9 mouse cellular contexts compared by ENCODE assay signal in genomic region chr2:163531917-163532316, GRCm38 (mm10). TPM values are rescaled to one million over a fixed set of nuclear protein-coding genes. Genes with fewer than 3 reads are reported as not detected.
DNase-seq lines count a peak whose midpoint lies in the region; ATAC-seq and TF ChIP-seq lines count a peak whose summit lies in the region.
"Had no signal": no experiment of that assay in that cellular context is flagged by ENCODE, and none has a peak within 500 bp of the region (broad histone marks: within the 10 kb centered on the region; RNA-seq: fewer than 3 reads in every experiment).

No protein-coding gene starts in this region.

- no peak overlapping the region for H3K9ac ChIP-seq in embryonic facial prominence, embryonic 14.5 days (ENCODE audit: low read depth, low read length)
- H3K9ac ChIP-seq in midbrain, postnatal 0 days (replicated peaks; ENCODE audit: low read length, poor library complexity, severe bottlenecking): no peak overlapping the region

- no peak overlapping the region for H3K27ac ChIP-seq in embryonic facial prominence, embryonic 14.5 days (replicated peaks; ENCODE audit: low read depth, low read length)
- no peak overlapping the region for H3K27ac ChIP-seq in midbrain, postnatal 0 days (ENCODE audit: low read depth, low read length)

- DNase-seq in CD4-positive, CD25-positive, alpha-beta regulatory T cell, adult 2 months (ENCODE audit: low read depth, low spot score): peak; percentile 77
- DNase-seq in adrenal gland, postnatal 4 days (ENCODE audit: low spot score in 2 of 2): peak; percentile 53 to 72
- DNase-seq in embryonic facial prominence, embryonic 14.5 days (ENCODE audit: low spot score): peak; percentile 62
- peak; percentile 89 for DNase-seq in heart, postnatal 4 days
- peak; percentile 66 to 71 for DNase-seq in layer of hippocampus, postnatal 36 days
- DNase-seq in midbrain, postnatal 0 days (ENCODE audit: low spot score): peak; percentile 81
- DNase-seq in spleen, postnatal 36 days (ENCODE audit: low spot score in 2 of 2): peak; percentile 55 to 65

- ATAC-seq in CD4-positive, CD25-positive, alpha-beta regulatory T cell, adult 4 months: no peak
- ATAC-seq in embryonic facial prominence, embryonic 14.5 days (ENCODE audit: low read depth): no peak
- no peak for ATAC-seq in midbrain, postnatal 0 days (ENCODE audit: low FRiP score)

- TF ChIP-seq CTCF in midbrain, postnatal 0 days (IDR thresholded peaks at IDR 0.05): peak; percentile 88

- no peak overlapping the region for H3K4me2 ChIP-seq in embryonic facial prominence, embryonic 14.5 days (ENCODE audit: low read depth, low read length)
- H3K4me2 ChIP-seq in midbrain, postnatal 0 days (ENCODE audit: low read depth, low read length, poor library complexity, severe bottlenecking): no peak overlapping the region

- no peaks in the 10 kb centered on the region for H3K4me1 ChIP-seq in embryonic facial prominence, embryonic 14.5 days (ENCODE audit: control insufficient read depth, insufficient read depth, low read length)
- no peaks in the 10 kb centered on the region for H3K4me1 ChIP-seq in midbrain, postnatal 0 days (ENCODE audit: insufficient read depth, low read length)

- H3K27me3 ChIP-seq in embryonic facial prominence, embryonic 14.5 days (replicated peaks; ENCODE audit: control insufficient read depth, insufficient read depth, low read length): no peaks in the 10 kb centered on the region; the same call in 1 of the 2 replicates
- H3K27me3 ChIP-seq in midbrain, postnatal 0 days (ENCODE audit: insufficient read depth, low read length): no peaks in the 10 kb centered on the region

- no peaks in the 10 kb centered on the region for H3K9me3 ChIP-seq in embryonic facial prominence, embryonic 14.5 days (ENCODE audit: control insufficient read depth, low read length)
- no peaks in the 10 kb centered on the region for H3K9me3 ChIP-seq in midbrain, postnatal 0 days (ENCODE audit: low read length)

- 11% methylated on average over 9 of the region's 9 CpGs for WGBS in embryonic facial prominence, embryonic 14.5 days
- 15% methylated on average over 9 of the region's 9 CpGs for WGBS in midbrain, postnatal 0 days

- no peak overlapping the region for H3K4me3 ChIP-seq in embryonic facial prominence, embryonic 14.5 days (ENCODE audit: low read depth, low read length)
- H3K4me3 ChIP-seq in midbrain, postnatal 0 days (ENCODE audit: low read depth, low read length): no peak overlapping the region
- H3K4me3 ChIP-seq: megakaryocyte, embryonic 14.5 days had no signal

- H3K36me3 ChIP-seq in embryonic facial prominence, embryonic 14.5 days (ENCODE audit: control insufficient read depth, insufficient read depth, low read length): no peaks in the 10 kb centered on the region
- no peaks in the 10 kb centered on the region for H3K36me3 ChIP-seq in midbrain, postnatal 0 days (ENCODE audit: insufficient read depth, low read length)

RNA-seq across cellular contexts. Expression of gene Hnf4a, which starts 25.3 kb away (rescaled TPM):
- not detected for polyA plus RNA-seq in CD4-positive, CD25-positive, alpha-beta regulatory T cell, adult 4 months (2017; shearing (Covaris generic))
- 10 to 100 TPM; 14.7 to 18.9 TPM for total RNA-seq in adrenal gland, postnatal 4 days (2021)
- polyA plus RNA-seq in embryonic facial prominence, embryonic 14.5 days (2014; fragmentation: Nextera tagmentation; extraction: Ambion mirVana): not detected in 2 replicates
- total RNA-seq in heart, postnatal 4 days (2021): not detected
- total RNA-seq in layer of hippocampus, postnatal 36 days (2021): not detected
- not detected in 2 replicates for total RNA-seq in midbrain, postnatal 0 days (2014; rRNA removed)
- polyA plus RNA-seq in midbrain, postnatal 0 days (2015; fragmentation: Nextera tagmentation; extraction: Ambion mirVana): not detected in 2 replicates

RNA-seq across cellular contexts. Expression of gene R3hdml, which starts 39.8 kb away (rescaled TPM):
- not detected for polyA plus RNA-seq in CD4-positive, CD25-positive, alpha-beta regulatory T cell, adult 4 months (2017; shearing (Covaris generic))
- total RNA-seq in adrenal gland, postnatal 4 days (2021): 1 to 10 TPM in 1 of 2 experiments, not detected in 1; 4.6 TPM
- polyA plus RNA-seq in embryonic facial prominence, embryonic 14.5 days (2014; fragmentation: Nextera tagmentation; extraction: Ambion mirVana): 0.15 and 0.25 TPM in 2 replicates
- total RNA-seq in heart, postnatal 4 days (2021): not detected
- not detected for total RNA-seq in layer of hippocampus, postnatal 36 days (2021)
- total RNA-seq in midbrain, postnatal 0 days (2014; rRNA removed): 0.38 TPM in 2 replicates
- polyA plus RNA-seq in midbrain, postnatal 0 days (2015; fragmentation: Nextera tagmentation; extraction: Ambion mirVana): 0.21 and 0.70 TPM in 2 replicates

RNA-seq across cellular contexts. Expression of gene Fitm2, which starts 59.5 kb away (rescaled TPM):
- polyA plus RNA-seq in CD4-positive, CD25-positive, alpha-beta regulatory T cell, adult 4 months (2017; shearing (Covaris generic)): 1 to 10 TPM; 1.8 to 1.9 TPM
- total RNA-seq in adrenal gland, postnatal 4 days (2021): 10 to 100 TPM; 41.4 to 46.4 TPM
- 11.3 and 12.6 TPM in 2 replicates for polyA plus RNA-seq in embryonic facial prominence, embryonic 14.5 days (2014; fragmentation: Nextera tagmentation; extraction: Ambion mirVana)
- 10 to 100 TPM; 27.8 to 28.1 TPM for total RNA-seq in heart, postnatal 4 days (2021)
- 10 to 100 TPM; 19.2 to 20.9 TPM for total RNA-seq in layer of hippocampus, postnatal 36 days (2021)
- 24.5 and 29.9 TPM in 2 replicates for total RNA-seq in midbrain, postnatal 0 days (2014; rRNA removed)
- 15.3 and 15.4 TPM in 2 replicates for polyA plus RNA-seq in midbrain, postnatal 0 days (2015; fragmentation: Nextera tagmentation; extraction: Ambion mirVana)

Comparison
In these comparisons a context has a peak if more than half of its experiments do, and no peak if none do; other contexts are left out.
1. RNA of gene Hnf4a, which starts 25.3 kb away (total RNA-seq): 14.7 to 18.9 TPM in adrenal gland, postnatal 4 days; not detected in heart, postnatal 4 days, not detected in layer of hippocampus, postnatal 36 days and not detected in midbrain, postnatal 0 days; every median in the first group is over 10 times any median in the second.
2. Peak in every context shown above with its lines, with median percentiles within 50 percentile points of each other: DNase-seq.